Mouse (Mus musculus) testis, adult 2 months (tissue): ENCODE data around the gene Frmd4a.

Experiments
- CTCF ChIP-seq: fragments of 200-500 bp; IDR thresholded peaks from 2 replicates; pipeline ENCODE4 v1.5.1; 2012; ENCODE audit warnings: low read depth, mild to moderate bottlenecking, inconsistent platforms, low read length, moderate library complexity; ENCODE audit not compliant: control insufficient read depth, insufficient read depth, insufficient replicate concordance
- POLR2A ChIP-seq: fragments of 200-500 bp; IDR thresholded peaks from 2 replicates; pipeline ENCODE4 v1.6.1; 2012; ENCODE audit warnings: low read depth, mild to moderate bottlenecking, inconsistent platforms, low read length, moderate library complexity; ENCODE audit not compliant: control insufficient read depth

DNA sequence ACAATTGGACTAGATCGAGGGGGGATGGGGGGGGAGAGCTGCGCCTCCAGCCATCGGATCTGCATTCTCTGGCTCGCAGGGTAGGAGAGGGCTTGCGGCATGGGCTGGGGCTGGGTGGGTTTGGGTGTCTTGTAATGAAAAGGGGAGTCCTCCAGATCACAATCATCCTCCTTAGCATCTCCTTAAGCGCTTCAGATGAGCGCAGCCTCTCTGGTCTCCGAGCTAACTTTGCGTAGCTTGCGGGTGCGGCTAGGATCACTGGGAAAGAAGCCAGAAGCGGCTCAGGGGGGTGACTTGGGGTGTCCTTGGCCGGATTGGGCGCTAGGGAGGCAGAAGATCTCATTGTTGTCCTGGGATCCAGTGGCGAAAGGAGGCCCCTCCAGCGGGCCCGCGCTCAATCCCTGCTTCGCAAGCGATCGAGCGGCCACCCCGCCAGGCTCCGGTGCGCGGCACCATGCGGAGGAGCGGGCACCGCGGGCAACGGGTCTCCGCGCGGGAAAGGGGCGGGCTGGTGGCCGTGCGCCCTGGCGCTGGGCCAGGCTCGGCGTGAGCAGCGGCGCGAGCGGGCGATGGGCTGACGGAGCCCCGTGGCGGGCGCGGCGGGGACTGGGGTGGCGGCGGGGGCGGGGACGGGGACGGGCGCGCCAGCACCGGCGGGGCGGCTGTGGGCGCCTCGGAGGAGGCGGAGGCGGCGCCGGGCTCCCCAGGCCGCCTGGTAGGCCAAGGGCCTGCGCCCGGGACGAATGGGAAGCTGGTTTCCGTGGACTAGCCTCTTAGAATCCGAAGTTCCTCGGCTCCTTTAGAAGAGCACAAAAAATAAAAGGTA is 383.5 kb downstream of the Frmd4a start:
- TF ChIP-seq CTCF (no peak), POLR2A (no peak)
